Mouse (Mus musculus) C2C12 (cell line): ENCODE data around the gene Hapln4.

Experiments
- CTCF ChIP-seq: IDR thresholded peaks from one replicate; pipeline ENCODE4 v1.5.1; 2011; ENCODE audit not compliant: control insufficient read depth, insufficient read depth, insufficient read length
- MAX ChIP-seq: IDR thresholded peaks from one replicate; pipeline ENCODE4 v1.6.1; 2011; ENCODE audit warnings: mild to moderate bottlenecking, control low read depth
- MYOD1 ChIP-seq: IDR thresholded peaks from one replicate; pipeline ENCODE4 v1.6.1; 2011; ENCODE audit warnings: low read depth; ENCODE audit not compliant: control insufficient read depth, insufficient read length

- TF ChIP-seq CTCF = no peak
- no peak for TF ChIP-seq MAX
- TF ChIP-seq MYOD1 = no peak
Measured at GRCm38 (mm10) chr8:70081976-70082375, 1.3 kb upstream of the Hapln4 start.
